Mouse (Mus musculus): Measurements from ENCODE around the gene Slc38a8.

DNA sequence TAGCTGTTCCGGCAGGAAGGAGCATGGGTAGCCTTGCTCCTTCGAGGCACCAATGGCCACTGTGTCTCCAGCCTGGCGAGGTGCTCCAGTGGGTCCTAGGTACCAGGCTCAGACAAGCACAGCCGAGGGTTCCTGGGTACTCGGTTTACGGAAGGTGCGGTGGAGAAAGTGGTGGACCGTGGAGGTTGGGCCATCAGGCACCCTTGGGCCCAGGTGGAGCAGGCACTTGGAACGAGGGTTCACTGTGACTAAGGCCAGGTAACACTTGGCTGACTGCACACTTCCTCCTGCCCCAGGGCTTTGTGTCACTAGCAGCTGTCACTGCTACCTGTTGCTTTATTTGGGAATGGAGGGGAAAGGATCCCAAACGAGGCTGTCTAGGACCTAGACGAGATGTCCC lies 64.0 kb downstream of the Slc38a8 start:
- no peak for TF ChIP-seq POLR2A (IDR thresholded peaks at IDR 0.05; ENCODE audit: borderline replicate concordance, extremely low read depth, insufficient read depth, insufficient read length, poor library complexity, severe bottlenecking)
- TF ChIP-seq CTCF (IDR thresholded peaks at IDR 0.05; ENCODE audit: borderline replicate concordance, extremely low read depth, insufficient read depth, insufficient read length): no peak
